Mouse (Mus musculus) bone marrow, adult 2 months (tissue): ENCODE data around the gene C1qb. TPM values are rescaled to one million over a fixed set of nuclear protein-coding genes. Genes with fewer than 3 reads are reported as not detected.
A peak's percentile ranks its signal among the peaks of the same experiment; 100 is the strongest.

ENCODE experiments used
- H3K27ac ChIP-seq: fragments of 200-500 bp; 2 replicates; pipeline ENCODE4 v1.5.1; 2012; ENCODE audit warnings: low read depth, mild to moderate bottlenecking, control low read depth, inconsistent platforms, low read length; ENCODE audit not compliant: control insufficient read depth, poor library complexity, insufficient read depth
- H3K4me1 ChIP-seq: fragments of 200-500 bp; 2 replicates; pipeline ENCODE4 v1.6.1; 2011; ENCODE audit warnings: low read length; ENCODE audit not compliant: control insufficient read depth, insufficient read depth
- H3K4me3 ChIP-seq: fragments of 200-500 bp; replicated peaks from 2 replicates; pipeline ENCODE3; 2011; ENCODE audit warnings: mild to moderate bottlenecking, low read depth, low read length, control low read depth; ENCODE audit not compliant: control insufficient read depth
- CTCF ChIP-seq: fragments of 200-500 bp; IDR thresholded peaks from 2 replicates; pipeline ENCODE4 v1.5.1; 2011; ENCODE audit warnings: low read length, control low read depth; ENCODE audit not compliant: control insufficient read depth, insufficient read depth
- POLR2A ChIP-seq: fragments of 200-500 bp; IDR thresholded peaks from 2 replicates; pipeline ENCODE4 v1.6.1; 2011; ENCODE audit warnings: low read depth, mild to moderate bottlenecking, control low read depth, low read length, borderline replicate concordance; ENCODE audit not compliant: control insufficient read depth
- WGBS: fragments of 180-500 bp; shearing (Covaris S2); methylation state at CpG from one replicate; pipeline ENCODE4 v1.1.7; 2018; 5-methylcytosine and 5-hydroxymethylcytosine counted together
- polyA plus RNA-seq: library from polyadenylated mRNA; stranded (reverse); fragments of >200 nt; gene quantifications from 2 replicates; pipeline ENCODE4 v1.2.4, GENCODE M21; 2011; ENCODE audit warnings: low replicate concordance; ENCODE audit not compliant: missing spikeins, insufficient read depth, insufficient read length

The C1qb gene
- polyA plus RNA-seq, 1 experiment, result 77.8 TPM

DNA sequence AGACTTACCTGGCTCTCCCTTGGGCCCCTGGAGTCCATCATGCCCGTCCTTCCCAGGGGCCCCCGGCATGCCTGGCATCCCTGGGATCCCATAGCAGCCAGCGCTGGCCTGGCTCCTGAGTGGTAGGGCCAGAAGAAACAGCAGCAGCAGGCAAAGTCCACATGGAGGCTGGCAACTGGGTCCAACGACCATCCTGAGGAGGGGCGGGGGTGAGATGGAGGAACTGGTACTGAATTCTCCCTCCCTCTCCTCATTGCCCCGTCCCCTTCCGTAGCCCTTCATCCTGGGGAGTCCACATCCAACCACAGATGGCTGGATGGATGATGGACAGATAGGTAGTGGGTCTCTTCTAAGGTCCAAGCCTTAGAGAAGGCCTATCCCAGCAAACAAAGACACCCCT lies 6.4 kb upstream of the C1qb start:
- 46% methylated on average over 7 of the region's 7 CpGs for WGBS
- no peak for TF ChIP-seq POLR2A
- TF ChIP-seq CTCF, result no peak
- no peaks in the 10 kb centered on the region for H3K4me1 ChIP-seq

DNA sequence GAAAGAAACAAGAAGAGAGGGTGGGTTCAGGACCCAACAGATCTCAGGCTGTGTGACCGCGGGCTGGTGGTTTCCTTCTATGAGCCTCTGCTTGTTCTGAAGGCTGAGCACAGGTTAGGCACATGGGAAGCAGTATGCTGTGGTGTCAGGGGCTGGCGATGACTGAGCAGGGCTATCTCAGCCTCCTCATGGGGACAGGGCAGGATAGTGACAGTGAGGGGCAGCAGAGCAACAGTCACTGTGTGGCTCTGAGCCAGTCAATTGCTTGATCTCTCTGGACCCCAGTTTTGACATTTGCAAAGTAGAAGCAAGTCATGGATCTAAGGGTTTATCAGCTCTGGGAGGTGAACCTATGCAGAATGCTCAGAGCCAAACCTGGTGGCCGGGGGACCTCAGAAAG lies 5.1 kb upstream of the C1qb start:
- no peaks in the 10 kb centered on the region for H3K4me1 ChIP-seq
- TF ChIP-seq POLR2A, result no peak
- no peak for TF ChIP-seq CTCF
- H3K27ac ChIP-seq, result no peak overlapping the region
- WGBS, result 68% methylated on average over 4 of the region's 4 CpGs
- no peak overlapping the region for H3K4me3 ChIP-seq

More for the DNA sequence above, 6.4 kb upstream of the C1qb start:
- H3K4me3 ChIP-seq, result no peak overlapping the region
- H3K27ac ChIP-seq, result peak overlapping the region; percentile 4; the same call in 1 of the 2 replicates

DNA sequence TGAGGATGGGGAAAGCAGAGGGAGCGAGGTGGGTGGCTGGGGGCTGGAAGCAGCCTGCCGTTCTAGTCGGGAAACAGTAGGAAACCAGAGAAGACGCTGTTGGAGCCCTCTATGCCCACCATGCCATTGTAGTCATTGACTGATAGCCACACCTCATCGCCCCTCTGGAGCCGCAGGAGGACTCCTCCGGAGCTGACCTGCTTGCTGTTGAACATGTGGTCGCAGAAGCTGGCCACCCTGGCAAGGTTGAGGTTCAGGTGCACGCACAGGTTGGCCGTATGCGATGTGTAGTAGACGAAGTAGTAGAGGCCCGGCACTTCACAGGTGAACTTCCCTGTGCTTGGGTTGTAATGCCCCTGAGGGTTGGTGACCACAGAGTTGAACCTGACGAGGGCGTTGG lies 4.0 kb upstream of the C1qb start:
- 82% methylated on average over 15 of the region's 15 CpGs for WGBS
- H3K27ac ChIP-seq, result 0 out of 2 replicates have a peak overlapping the region, but pooled peaks have one; percentile 3
- no peak overlapping the region for H3K4me3 ChIP-seq

DNA sequence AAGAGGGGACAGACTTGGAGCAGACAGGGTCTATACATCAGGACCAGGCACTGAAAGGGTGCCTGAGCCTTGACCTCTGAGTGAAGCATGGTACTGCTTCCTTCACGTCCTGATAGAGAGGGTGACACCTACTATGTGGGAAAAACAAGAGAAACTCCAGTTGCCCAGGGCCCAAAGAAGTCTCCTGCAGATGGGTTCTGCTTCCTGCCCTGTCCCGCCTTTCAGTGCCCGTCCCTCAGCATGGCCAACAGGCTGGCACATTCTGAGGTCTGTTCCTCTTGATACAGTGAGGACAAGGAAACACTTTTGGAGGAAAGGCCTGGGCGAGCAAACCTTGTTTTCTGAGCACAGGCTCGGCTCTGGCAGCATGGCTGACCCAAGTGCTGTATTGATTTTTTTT lies 1.7 kb upstream of the C1qb start:
- no peak overlapping the region for H3K4me3 ChIP-seq
- no peak overlapping the region for H3K27ac ChIP-seq
- no peak for TF ChIP-seq POLR2A
- WGBS, result 57% methylated on average over 5 of the region's 5 CpGs
- no peaks in the 10 kb centered on the region for H3K4me1 ChIP-seq

More for the DNA sequence above, 4.0 kb upstream of the C1qb start:
- TF ChIP-seq POLR2A (no peak), CTCF (no peak)
- H3K4me1 ChIP-seq, result no peaks in the 10 kb centered on the region

DNA sequence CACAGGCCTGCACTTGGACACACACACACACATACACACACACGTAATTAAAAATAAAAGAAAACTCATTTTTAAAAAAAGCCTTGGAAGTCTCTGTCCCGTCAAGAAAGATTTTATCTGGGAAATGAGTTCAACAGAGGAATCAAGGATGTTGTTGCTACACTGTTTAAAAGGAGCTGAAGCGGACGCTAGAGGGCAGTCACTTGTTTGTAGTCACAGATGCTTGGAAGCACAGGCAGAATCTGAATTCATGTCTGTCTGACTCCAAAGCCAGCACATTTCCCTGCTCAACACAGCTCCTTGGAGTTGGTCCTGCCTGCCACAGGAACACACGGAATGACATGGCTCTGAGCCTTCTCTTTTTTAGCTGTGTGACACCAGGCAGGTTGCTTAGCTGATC lies 7.4 kb downstream of the C1qb start:
- TF ChIP-seq CTCF (no peak), POLR2A (no peak)
- H3K4me3 ChIP-seq, result no peak overlapping the region
- no peak overlapping the region for H3K27ac ChIP-seq
- H3K4me1 ChIP-seq, result no peaks in the 10 kb centered on the region
- WGBS, result 47% methylated on average over 5 of the region's 5 CpGs

DNA sequence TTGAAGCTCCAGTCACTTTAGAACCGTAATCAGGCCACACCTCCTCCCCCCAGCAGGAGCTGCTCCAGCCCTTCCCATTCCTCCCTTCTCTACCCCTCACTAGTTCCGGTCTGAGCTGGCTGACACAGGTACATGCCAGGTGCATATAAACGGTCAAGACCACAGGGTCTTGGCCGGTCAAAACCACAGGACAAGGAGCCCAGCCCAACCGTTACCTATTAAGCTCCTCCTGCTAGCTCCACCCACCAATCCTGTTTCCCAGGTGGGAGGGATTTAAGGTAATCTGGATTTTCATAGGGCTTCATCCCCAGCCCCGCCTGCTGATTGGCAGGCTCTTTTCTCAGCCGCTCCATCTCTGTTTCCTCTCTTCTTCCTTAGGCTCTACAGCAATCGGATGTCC lies 7.8 kb downstream of the C1qb start:
- no peaks in the 10 kb centered on the region for H3K4me1 ChIP-seq
- 63% methylated on average over 8 of the region's 8 CpGs for WGBS
- TF ChIP-seq POLR2A (no peak), CTCF (no peak)
- H3K27ac ChIP-seq, result no peak overlapping the region
- H3K4me3 ChIP-seq, result no peak overlapping the region

DNA sequence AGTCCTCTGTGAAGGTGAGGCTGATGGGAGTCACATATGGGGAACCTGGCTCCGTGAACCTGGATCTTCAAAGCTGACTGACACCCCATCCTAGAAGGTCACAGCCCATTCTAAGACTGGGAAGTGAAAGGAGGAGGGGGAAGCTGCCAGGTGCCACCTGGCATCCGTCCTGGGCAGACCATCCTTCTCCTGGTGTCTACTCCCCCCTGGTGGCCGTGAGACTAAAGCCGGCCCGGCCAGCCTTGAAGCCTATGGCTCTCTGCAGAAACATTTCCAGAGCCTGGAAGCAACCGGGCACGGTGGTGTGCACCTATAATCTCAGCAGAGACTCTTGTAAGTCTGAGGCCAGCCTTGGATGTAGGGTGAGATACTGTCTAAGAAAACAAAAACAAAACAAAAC lies 9.0 kb downstream of the C1qb start:
- TF ChIP-seq POLR2A (no peak), CTCF (no peak)
- 11% methylated on average over 7 of the region's 7 CpGs for WGBS
- H3K4me3 ChIP-seq, result no peak overlapping the region
- H3K27ac ChIP-seq, result no peak overlapping the region
- no peaks in the 10 kb centered on the region for H3K4me1 ChIP-seq

DNA sequence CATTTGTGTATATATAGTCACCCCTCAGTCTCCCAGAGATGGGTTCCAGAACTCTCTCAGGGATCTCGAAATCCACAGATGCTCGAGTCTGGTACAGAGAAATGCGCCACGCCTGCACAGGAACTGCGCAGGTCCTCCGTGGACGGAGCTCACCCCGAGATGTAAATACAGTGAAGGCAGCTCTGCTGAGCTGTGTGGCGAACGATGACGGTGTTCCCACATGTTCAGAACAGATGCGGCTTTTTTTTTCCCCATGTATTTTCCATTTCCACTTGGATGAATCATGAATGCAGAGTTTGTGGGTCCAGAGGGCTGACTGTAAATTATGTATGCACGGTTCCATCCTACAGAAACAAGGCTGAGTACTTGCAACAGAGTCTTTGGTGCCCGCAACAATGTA lies 11.0 kb downstream of the C1qb start:
- H3K27ac ChIP-seq, result no peak overlapping the region
- no peaks in the 10 kb centered on the region for H3K4me1 ChIP-seq
- 81% methylated on average over 14 of the region's 14 CpGs for WGBS

DNA sequence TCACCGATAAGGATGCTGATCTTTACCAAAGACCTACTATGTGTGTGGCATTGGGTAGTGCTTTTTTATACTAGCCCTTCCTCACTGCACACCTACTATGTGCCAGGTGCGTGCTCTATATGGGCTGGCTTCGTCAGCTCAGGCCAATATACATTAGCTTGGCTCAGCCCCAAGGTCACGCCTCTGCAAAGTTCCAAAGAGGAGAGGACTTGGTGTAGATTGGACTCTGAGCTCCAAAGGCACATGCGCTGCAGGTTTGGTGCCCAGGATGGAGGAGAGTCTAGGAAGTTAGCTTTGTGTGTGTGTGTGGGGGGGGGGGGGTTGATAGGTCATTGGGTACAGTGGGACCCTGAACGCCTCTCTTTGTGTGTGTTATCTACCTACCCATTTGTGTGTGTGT lies 17.6 kb downstream of the C1qb start:
- Histone ChIP-seq H3K4me3 (no peak overlapping the region), H3K27ac (no peak overlapping the region), H3K4me1 (peaks cover 2% of the 10 kb centered on the region; the same call in 1 of the 2 replicates)
- 77% methylated on average over 6 of the region's 6 CpGs for WGBS
- TF ChIP-seq CTCF (no peak), POLR2A (no peak)

More for the DNA sequence above, 11.0 kb downstream of the C1qb start:
- H3K4me3 ChIP-seq, result no peak overlapping the region
- no peak for TF ChIP-seq CTCF
- no peak for TF ChIP-seq POLR2A
